Mouse (Mus musculus) right cerebral cortex, adult 18-20 months (tissue): ENCODE results near the gene Iba57.

ENCODE experiments used
- DNase-seq: peaks from one replicate; pipeline ENCODE4 v3.0.0; 2022; ENCODE audit warnings: mixed read lengths

Iba57 gene

DNA sequence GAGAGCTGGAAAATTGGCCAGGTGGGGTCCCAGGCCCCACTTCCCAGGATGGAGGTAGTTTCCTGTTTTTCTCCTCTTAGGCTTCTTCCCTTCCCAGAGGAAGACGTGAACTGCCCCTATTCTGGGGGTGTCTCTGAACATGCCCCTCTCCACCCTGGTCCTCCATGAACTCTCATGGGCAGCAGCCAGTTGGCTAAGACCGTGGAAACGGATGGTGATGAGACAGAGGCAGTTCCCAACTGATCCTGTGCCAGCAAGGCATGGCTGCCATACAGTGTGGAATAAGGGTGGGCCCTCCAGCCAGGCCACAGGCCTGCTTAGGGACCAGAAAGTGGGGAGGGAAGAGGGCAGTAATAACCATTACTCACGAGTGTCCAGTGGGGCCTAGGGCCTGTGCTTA, 7.0 kb upstream of the Iba57 start:
- DNase-seq: no peak

DNA sequence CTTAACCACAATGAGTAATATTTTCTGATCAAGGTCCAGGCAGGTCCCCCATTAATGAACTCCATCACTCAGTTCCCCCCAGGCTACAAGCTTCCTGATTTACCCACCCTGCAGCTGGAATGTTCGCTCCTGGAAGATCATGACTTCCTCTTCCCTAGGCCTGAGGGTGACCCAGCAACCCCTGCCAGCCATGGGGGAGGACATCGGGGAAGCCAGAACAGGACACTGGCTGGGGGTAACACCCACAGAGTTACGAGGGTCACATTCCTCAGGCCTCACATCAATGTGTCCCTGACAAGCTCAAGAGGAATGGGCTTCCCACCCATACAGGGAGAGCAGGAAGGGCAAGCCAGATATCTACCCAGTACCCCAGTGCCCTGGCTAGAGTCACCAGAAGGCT, 6.3 kb upstream of the Iba57 start:
- no peak for DNase-seq

DNA sequence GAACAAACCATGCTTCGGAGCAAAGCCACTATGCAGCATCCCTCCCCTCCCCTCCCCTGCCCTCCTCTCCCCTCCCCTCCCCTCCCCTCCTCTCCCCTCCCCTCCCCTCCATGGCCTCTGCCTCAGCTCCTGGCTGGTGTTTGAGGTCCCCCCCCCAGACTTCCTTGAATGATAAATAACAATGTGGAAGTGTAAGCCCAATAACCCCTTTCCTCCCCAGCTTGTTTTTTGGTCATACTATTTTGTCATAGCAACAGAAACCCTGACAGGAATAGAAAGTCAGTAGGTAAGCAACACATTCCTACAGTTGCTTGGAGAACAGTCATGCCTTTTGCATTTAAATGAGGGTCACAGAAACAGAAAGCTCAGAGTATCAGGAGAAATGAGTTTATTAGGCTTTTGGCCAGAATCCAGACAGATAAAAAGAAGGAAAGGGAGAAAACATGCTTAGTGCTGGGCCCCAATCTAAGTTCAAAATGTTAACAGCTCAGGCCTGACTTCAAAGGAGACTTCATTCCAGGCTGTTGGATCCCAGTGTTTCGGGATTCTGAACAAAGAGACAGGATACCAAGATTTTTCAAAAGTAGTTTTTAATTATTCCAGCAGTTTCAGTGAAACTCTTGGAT, 2.2 kb upstream of the Iba57 start:
- no peak for DNase-seq

DNA sequence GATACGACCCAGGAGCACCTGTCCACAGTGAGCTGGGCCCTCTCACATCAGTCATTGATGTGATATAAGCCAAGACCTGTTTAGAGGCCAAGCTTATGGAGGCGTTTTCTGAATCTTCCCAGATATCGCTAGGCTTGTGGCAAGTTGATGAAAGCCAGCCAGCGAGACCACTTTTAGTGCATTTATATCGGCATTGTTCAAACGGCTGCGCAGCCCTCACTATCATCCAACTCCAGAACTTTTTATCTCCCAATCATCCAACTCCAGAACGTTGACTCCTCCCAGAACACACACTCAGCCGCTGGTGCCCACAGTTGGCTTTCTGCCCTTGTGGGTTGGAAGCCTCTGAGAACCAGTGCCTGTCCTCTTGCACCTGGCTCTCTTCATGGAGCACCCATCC, 845 bp upstream of the Iba57 start:
- no peak for DNase-seq

DNA sequence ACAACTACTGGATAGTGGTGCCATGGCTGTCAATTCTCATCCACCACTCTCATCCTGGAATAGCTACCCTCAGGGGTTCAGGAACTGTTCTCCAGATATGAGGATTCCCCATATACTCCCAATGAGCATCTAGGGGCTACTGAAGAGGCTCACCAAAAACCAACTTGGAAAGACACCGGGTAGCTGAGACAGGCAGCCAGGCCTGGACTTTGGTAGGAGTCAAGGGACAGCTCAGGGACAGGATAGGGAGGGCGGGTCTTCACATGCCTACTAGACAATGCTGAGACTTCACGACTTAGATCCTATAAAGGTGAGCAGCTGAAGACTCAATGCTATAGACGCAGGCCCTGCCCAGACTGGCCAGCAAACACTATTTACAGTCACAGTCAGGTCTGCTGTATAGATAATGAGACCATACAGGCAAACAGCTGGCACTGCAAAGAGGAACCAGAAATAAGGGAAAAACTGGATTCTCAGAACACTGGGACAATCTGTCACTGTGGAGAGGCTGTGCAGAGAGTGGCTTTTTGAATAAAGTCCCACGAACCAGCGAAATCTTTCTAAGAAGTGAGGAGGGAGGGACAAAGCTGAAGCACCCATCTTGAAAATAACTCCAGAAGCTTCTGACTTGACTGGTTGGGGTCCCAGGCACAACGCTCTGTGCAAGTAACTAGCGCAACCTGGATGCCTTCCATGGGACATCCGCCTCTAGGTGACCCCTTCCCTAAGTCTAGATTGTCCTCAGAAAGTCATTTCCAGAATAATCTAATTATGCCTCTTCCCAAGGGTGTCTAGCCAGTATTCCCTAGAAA, 890 bp downstream of the Iba57 start:
- DNase-seq: no peak

DNA sequence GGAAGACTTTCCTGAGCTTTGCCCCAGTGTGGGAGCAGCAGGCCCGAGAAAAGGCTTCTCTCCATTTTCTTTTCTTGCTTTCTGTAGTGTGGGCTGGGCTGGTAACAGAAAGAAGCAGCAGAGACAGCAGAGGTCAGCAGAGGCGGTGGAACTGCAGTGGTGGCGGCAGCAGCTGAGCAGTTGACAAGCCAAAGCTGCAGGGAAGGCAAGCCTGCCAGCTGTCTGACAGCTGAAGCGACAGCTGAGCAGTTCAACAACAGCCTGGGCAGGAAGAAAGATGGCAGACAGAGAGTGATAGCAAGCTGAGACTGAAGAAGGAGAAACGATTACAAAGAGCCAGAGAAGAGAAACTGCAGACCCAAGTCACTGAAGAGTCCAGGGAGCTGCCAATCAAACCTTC, 2.1 kb downstream of the Iba57 start:
- DNase-seq: no peak

DNA sequence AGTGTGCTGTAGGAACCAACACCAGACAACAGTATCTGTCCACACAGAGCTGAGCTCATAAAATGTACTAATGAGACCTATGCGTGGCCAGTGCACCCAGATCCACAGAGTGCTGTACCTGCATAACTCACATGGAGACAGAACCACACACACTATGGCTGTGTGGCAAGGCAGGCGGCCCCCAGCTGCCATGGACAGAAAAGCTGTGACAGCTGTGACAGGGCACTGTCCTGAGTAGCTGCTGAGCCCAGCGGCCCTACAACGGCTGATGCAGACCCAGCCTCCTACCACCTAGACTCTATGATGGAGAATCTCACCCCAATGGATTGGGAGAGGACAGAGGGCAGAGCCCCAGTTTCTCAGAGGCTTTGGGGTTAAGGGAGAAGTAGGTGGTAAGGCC, 4.0 kb downstream of the Iba57 start:
- no peak for DNase-seq

DNA sequence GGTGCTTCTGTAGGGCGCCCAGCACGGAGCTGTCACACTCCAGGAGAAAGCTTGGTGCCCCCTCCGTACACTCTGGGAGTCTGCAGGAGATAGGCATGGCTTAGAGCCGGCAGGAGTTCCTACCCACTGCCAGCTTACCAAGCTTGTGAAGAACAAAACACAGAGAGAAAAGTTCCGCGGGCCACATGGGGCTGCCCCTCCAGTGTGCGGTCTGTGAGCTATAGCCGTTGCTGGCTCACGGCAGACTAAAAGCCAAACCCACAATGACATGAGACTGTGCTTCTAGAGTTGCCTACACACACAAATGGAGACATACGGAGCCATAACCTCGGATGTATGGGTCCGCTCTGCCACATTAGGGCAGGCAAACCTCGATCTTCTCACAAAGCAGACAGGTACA, 4.4 kb downstream of the Iba57 start:
- DNase-seq: no peak

DNA sequence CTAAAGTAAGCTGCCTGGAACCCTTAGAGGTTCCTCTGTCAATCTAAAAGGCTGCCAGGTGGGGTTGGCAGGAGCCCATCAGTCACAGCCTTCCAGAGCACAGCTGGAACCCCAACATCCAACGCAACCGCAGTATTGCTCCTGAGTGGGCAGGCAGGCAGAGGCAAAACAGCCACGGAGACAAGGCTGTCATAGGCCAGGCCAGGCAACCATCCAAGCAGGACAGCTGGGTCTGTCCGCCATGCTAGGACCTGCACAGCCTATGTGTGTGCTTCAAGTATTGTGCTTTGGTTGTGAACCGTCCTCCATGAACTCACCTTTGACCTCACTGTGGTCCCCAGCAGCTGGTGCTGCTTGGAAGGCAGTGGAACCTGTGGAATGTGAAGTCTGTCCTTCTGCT, 7.6 kb downstream of the Iba57 start:
- no peak for DNase-seq

DNA sequence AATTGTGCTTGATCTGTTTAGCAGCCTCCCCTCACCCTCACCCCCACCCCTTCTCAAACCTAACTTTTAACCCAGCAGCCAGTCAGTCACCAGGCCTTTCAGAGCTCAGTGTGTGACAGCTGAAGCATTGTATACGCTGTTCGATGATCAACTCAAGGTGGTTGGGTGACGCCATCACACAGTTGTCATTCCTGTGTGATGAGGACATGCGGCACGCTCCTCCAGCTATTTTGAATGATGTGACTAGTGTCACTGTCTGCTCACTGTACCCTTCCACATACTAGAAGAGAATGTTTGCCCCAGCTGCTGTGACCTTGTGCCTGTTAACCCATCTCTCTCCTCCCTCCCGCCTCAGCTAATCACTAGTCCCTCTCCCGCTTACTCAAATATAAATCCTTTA, 9.3 kb downstream of the Iba57 start:
- DNase-seq: no peak

DNA sequence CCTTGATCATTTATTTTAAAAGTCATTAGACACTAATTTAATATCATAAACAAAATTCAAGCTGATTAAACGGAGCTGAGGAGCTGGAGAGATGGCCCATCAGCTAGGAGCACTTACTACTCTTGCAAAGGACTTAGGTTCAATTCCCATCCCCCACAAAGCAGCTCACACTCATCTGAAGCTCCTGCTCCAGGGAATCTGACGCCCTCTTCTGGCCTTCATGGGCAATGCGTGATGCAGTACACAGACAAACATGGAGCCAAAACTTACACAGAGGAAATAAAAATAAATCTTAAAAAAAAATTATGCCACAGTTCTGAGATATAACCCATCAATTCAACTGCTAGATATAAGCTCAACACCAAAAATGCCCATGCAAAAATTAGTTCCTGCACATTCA, 11.8 kb downstream of the Iba57 start:
- DNase-seq: no peak

DNA sequence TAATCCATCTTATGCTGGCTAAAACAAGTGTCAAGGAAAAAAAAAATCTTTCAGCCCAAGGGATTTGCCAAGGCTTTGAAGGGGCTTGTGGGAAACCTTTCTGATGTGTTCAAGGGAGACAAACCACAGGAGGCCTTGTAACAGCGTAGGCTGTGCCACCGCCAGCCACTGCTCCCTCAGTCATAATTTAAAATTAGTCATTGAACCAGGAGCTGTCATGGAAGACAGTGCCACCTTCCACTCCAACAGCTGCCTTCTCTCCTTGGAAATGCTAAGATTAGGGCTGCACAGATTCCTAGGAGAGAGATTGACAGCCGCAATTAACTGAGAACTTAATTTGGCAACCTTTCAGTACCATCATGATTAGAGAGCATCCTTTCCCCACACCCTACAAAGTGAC, 14.2 kb downstream of the Iba57 start:
- no peak for DNase-seq

DNA sequence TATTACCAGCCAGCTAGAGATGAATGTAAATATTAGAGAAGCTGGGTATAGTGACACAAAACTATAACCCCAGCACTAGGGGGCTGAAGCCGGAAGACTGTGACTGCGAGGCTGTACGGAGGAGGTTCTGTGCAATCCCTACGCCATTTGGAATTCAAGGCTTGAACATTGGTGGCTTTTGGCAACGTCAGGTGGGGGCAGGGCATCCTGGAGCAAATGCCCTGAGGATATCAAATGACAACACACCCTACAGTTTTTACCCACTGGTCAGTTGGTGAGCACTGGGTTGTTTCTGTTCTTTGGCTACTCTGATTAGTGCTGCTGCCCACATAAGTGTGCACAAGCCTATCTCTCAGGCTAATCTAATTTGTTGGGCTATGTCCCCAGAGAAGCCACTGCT, 20.6 kb downstream of the Iba57 start:
- no peak for DNase-seq

DNA sequence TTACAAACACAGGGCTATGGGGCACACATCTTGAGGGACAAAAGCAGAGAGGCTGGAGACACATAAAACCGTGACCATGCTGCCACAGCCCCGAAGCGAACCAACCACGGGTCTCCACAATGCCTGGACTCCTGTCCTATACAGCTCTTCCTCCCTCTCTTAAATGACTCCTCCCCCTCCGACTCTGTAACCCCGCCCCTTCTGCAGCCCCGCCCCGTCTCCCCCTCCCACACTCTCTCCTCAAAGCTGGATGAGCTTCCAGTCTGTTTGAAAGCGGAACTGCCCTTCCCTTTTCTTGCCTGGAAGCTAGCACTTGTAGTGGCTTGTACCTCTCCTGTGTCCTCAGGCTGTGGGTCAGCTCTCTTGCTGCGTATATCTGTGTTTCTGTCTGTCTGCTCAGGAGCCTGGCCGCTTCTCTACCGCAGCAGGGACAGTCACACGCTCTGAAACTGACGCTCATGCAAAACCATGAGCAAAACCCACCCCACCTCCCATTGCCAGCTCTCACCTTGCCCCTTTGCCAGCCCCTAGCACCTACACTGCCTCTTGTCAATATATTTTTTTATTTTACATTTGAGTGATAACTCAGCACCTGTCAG, 21.7 kb downstream of the Iba57 start:
- DNase-seq: no peak

DNA sequence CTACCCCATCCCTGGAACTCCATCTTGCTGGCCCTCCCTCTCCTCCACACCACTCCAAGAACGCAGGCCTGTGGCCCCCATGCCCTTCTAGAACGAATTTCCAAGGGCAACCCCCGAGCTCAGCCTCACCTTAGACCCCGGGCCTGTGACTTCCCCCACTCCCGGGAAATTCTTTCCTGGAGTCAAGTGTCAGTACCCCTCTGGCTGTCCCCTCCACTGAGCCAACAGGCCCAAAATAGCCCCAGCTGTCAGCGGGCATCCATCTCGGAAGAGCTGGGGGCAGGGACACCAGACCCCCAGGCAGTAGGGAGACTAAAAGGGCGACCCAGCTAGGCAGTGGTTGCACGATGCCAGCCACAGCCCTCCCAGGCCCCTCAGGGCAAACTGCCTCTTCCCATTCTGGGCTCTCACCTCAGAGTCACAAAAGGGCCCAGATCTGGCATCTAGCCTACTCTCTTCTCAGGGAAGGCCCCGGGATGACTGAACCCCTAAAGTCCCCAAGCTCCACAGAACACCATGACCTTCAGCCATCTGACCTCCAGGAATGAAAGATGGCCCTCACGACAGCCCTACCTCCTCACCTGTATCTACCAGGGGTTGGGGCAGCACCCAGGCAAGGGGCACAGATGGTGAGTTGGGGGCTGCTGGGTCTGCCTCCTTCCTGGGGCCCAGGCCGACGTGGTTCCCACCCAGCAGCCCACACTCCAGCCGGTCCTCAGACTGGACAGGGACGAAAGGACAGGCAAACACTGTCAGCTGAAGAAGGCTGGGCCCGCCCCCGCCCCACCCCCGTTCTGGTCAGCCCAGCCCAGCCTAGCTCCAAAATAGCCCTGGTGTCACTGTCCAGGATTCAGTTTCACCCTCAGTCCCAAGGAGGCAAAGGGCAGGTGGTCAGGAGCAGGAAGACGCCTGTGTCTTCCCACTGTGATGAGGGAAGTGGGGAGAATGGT, 24.7 kb downstream of the Iba57 start:
- DNase-seq: no peak

DNA sequence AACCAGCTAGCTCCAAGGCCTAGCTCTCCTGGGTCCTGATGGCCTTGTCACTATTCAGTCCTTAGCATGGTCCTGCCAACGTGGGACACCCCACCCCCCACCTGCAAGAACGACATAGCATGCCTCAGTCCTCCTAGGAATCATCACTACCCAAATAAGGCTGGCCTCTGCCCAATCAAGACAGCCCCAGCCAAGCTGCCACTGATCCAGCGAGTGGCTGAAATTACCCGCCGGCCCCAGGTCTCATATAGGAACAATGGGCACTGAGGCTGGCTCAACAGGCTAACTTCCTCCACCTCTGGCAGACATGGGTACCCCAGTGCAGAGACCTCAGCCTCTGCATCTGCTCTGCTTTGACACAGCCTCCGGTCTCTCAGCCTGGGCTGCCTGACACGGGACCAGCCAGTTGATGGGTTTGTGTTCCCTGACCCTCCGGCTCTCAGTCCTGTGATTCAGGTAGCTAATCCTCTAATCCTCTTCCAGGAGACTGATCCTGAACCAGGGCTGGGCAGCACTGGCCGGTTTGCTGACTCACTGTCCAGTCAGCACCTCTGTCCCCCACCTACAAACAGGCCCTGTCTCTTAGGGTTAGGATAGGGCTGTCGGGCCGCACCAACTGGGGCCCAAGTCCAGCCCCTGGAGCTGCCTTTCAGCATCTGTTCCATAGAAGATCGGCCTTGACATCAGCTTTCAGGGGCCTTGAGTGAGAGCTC, 26.4 kb downstream of the Iba57 start:
- DNase-seq: no peak

DNA sequence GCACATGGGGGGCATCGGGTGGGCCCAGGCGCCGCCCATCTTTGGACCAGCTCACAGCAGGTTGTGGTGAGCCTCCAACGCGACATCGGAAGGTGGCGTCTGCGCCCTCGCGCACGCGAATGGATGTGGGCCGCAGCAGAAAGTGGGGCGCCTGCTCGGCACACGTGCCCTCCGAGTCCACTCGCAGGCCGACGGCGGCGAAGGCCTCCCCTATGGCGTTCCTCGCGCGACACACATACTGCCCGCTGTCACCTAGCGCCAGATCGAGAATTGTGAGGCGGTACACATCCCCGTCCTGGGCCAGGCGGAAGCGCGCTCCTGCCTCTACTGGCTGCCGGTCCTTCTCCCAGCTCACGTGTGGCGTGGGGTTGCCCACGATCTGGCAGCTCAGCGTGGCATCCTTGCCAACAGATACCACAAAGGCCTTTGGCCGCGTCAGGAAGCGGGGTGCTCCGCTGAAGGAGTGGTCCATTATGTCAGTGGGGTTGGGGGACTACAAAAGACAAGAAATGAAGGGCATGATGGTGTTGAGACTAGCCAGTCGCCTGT, 27.6 kb downstream of the Iba57 start, which contains the start of gene Obscn:
Gene Obscn (minus strand): TSS at position 499 of the 549 bp plus-strand sequence.
- DNase-seq: no peak

DNA sequence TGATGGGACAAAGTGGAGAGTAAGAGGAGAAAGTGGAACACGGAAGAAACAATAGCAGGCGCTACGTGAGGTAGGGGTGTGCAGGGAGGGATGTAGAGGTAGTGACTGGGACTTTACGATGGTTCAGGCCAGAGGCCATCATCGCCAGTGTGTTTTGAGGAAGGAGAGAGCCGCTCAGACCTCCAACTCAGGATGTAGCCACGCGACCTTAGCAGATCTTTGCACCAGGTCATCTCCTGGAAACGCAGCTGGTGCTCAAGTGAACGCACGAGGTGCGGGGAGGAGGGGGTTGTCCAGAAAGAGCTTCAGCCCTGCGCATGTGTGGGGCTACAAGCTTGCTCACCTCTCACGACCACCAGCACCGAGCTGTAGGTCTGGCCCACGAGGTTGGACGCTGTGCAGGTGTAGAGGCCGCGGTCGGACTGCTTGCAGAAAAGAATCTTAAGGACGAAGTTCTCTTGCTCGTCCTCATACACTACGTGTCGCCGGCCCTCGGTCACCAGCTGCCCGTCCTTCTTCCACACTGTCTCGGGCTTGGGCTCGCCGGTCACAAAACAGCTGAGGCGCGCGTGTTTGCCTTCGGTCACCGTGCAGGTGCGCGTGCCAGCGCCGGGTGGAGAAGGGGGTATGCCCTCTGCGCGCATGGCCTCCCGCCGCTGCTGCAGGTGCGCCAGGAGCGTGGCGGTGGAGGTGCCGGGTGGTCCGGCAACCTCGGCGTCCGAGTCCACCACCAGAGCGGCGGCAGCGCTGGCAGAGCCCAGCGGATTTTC, 28.3 kb downstream of the Iba57 start:
- DNase-seq: no peak

DNA sequence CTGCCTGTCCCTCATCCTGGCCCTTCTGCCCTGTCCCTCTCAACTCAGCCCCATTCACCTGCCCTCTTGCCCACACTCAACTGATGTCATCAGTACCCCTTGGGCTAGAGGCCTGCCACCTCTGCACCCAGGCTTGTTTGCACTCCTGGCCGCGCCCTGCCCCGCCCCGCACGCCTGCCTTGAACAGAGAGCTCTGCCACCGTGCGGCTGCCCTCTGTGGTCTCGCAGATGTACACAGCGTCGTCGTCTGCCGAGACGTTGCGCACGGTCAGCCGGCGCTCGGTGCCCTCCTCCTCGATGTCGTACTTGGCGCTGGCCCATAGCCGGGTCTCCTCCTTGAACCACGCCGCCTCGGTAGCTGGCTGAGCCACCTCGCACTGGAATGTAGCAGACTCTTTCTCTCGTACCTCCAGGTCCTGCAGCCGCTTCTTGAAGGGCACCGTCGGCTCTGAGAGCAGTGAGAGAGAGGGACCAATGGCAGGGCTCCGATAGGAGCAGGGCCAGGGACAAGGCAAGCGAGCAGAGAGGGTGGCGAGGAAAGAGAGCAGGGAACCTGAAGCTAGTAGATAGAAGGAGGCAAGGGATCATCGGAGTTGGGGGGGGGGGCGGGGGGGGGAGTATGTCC, 29.1 kb downstream of the Iba57 start:
- DNase-seq: no peak

DNA sequence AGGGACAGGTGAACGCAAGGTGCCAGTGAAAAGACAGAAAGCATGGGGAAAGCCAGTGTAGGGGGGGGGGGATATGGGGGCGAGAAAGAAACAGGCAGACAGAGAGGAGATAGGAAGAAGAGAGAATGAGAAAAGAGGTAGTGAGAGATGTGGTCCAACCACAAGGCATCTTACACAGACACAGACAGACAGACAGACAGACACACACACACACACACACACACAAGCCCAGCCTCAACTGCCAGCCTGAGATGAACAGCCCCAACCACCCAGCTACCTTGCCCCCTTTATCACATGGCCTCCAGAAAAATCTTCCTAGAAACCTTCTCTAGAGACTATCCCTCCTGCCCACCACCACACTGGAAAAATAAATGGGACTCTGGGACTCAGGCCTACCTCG, 31.5 kb downstream of the Iba57 start:
- DNase-seq: no peak
